Mouse (Mus musculus) forebrain, embryonic 10.5 days (tissue): ENCODE results near the gene Frmpd4. TPM values are rescaled to one million over a fixed set of nuclear protein-coding genes. Genes with fewer than 3 reads are reported as not detected.

Experiments used
- DNase-seq: peaks from one replicate; pipeline ENCODE4 v3.0.0-alpha.2; 2017; ENCODE audit warnings: low spot score; ENCODE audit errors: extremely low spot score
- H3K27ac ChIP-seq: fragments of 300-500 bp; sonication (generic); 2 replicates; pipeline ENCODE4 v1.5.1; 2016; ENCODE audit warnings: mild to moderate bottlenecking
- H3K27me3 ChIP-seq: fragments of 300-500 bp; sonication (generic); 2 replicates; pipeline ENCODE4 v1.6.1; 2016; ENCODE audit warnings: mild to moderate bottlenecking; ENCODE audit not compliant: poor library complexity, severe bottlenecking
- H3K36me3 ChIP-seq: fragments of 300-500 bp; sonication (generic); replicated peaks from 2 replicates; pipeline ENCODE4 v1.6.1; 2016; ENCODE audit warnings: mild to moderate bottlenecking, moderate library complexity
- H3K4me1 ChIP-seq: fragments of 300-500 bp; sonication (generic); 2 replicates; pipeline ENCODE4 v1.6.1; 2016
- H3K4me3 ChIP-seq: fragments of 300-500 bp; sonication (generic); 2 replicates; pipeline ENCODE4 v1.5.1; 2016; ENCODE audit warnings: mild to moderate bottlenecking, moderate library complexity
- H3K9me3 ChIP-seq: fragments of 300-500 bp; sonication (generic); 2 replicates; pipeline ENCODE4 v1.6.1; 2016; ENCODE audit warnings: mild to moderate bottlenecking, moderate library complexity
- WGBS: fragments of 180-500 bp; shearing (Covaris S2); methylation state at CpG from one replicate; pipeline ENCODE4 v1.1.7; 2016; 5-methylcytosine and 5-hydroxymethylcytosine counted together
- polyA plus RNA-seq: library from polyadenylated mRNA; unstranded; fragments of >200 nt; fragmentation: Nextera tagmentation; extraction: Ambion mirVana; gene quantifications from 2 replicates; pipeline ENCODE4 v1.2.1, GENCODE M21; 2016

Gene Frmpd4
- polyA plus RNA-seq, 1 experiment from 2014 or later: 0.17 TPM

DNA sequence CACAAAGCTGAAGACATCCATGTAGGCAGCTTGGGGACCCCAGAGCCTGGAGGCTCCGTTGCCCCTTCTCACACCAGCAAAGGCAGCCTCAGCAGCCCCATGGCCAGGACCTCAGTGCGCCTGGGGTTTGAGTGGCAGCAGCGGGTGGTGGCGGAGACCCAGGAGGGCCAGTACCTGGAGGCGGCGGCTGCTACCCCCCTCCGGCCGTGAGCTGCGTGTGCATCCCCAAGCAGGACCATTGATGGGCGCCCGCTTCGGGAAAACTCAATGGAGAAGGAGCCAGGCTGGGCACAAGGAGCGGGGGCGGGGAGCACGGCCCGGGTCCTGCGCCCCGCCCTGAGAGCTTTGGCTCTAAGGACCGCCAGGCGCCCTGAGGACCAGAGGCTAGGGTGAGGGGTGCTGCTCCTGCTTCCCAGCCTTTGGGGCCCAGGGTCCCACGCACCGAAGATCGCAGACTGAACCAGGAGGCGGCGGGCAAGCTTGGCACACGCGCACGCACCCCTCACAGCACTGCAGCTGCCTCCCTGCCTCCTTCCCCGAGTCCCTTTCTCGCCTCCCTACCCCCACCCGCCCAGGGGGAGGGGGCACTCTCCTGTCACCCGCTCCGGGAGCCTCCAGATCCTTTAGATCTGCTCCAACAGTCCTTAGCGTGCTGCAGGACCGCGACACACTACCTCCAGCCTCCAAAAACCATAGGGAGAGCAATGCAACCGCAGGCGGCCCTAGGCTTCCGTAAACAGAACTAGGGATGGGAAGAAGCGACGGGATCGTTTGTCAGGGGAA, 454.0 kb downstream of the Frmpd4 start:
- DNase-seq: peak; percentile 15
- peaks cover 99% of the 10 kb centered on the region for H3K27me3 ChIP-seq
- H3K9me3 ChIP-seq: no peaks in the 10 kb centered on the region
- H3K4me3 ChIP-seq: peak overlapping the region; percentile 58
- no peaks in the 10 kb centered on the region for H3K36me3 ChIP-seq
- H3K27ac ChIP-seq: peak overlapping the region; percentile 25; the same call in 1 of the 2 replicates
- H3K4me1 ChIP-seq: peaks cover 2% of the 10 kb centered on the region; the same call in 1 of the 2 replicates
- whole genome bisulfite sequencing: 17% methylated on average over 42 of the region's 42 CpGs

DNA sequence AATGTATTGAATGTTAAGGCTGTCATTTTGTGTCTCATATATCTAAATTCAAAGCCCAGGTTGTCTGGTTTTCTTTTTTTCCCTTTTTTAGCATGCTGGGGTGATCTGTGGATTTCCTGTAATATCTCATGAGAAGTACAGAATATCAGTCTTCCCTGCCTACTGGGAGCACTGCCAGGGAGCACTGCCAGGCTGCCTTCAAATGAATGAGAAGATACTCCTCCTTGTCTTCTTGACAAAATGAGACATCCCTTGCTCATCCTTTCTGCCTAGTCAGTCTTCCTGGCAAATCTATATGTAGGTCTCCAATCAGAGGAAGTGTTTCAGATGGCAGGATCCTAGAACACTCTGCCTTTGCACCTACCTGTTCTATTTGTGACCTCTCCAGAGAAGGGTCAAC, 535.4 kb downstream of the Frmpd4 start:
- no peaks in the 10 kb centered on the region for H3K4me1 ChIP-seq
- no peaks in the 10 kb centered on the region for H3K9me3 ChIP-seq
- no peak overlapping the region for H3K27ac ChIP-seq
- DNase-seq: no peak
- H3K36me3 ChIP-seq: no peaks in the 10 kb centered on the region
- H3K4me3 ChIP-seq: no peak overlapping the region
- peaks cover 76% of the 10 kb centered on the region for H3K27me3 ChIP-seq

DNA sequence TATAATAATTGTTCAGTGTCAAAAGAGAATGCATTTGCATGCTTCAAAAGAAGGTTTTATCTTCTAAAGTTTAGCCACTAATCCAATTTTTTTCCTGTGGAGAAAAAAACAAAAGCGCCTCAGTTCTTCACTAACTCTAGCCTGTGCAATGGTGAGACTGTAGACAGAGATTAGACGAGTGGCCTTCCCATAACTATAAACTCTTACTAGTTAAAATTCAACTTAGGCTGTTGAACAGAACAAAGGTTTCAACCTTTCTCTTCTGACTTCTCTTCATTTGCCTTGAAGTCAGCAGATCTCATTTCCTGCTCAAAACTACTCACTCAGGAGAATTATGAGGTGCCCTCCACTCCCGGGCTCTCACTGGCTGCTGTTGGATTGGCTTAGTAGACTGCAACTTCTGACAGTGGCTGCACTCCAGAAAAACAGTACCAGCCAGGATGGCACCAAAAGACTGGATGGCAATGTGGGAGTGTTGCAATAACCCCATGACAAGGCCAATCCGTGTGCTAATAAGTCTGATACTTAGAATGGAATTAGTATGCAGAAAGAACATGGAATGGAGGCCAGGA, 556.4 kb downstream of the Frmpd4 start:
- no peak for DNase-seq
- H3K9me3 ChIP-seq: no peaks in the 10 kb centered on the region
- 81% methylated on average over 4 of the region's 4 CpGs for WGBS

DNA sequence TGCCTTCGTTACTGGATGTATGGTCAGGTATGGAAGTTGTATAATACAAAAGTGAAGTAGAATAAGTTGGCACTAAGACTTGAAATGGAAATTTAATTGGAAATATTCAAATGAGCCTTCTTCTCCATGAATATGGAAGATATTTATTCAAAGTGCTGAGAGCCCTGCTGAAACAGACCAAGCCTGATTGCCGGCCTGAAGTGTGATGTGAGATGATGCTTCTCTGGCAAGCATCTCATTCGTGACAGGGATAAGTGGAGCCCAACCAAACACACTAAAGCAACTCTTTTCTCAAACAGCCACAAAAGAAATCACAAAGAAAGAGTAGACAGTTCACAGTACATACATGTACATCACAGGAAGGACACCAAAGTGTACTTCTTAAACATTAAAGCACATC, 559.2 kb downstream of the Frmpd4 start:
- no peaks in the 10 kb centered on the region for H3K4me1 ChIP-seq
- WGBS: 90% methylated on average over 3 of the region's 3 CpGs
- no peak overlapping the region for H3K27ac ChIP-seq
- H3K4me3 ChIP-seq: no peak overlapping the region
- H3K9me3 ChIP-seq: no peaks in the 10 kb centered on the region
- H3K27me3 ChIP-seq: peaks cover 89% of the 10 kb centered on the region
- no peaks in the 10 kb centered on the region for H3K36me3 ChIP-seq
- DNase-seq: no peak

More for the DNA sequence above, 556.4 kb downstream of the Frmpd4 start:
- peaks cover 84% of the 10 kb centered on the region for H3K27me3 ChIP-seq
- H3K27ac ChIP-seq: no peak overlapping the region
- H3K4me1 ChIP-seq: no peaks in the 10 kb centered on the region
- H3K4me3 ChIP-seq: no peak overlapping the region
- no peaks in the 10 kb centered on the region for H3K36me3 ChIP-seq

DNA sequence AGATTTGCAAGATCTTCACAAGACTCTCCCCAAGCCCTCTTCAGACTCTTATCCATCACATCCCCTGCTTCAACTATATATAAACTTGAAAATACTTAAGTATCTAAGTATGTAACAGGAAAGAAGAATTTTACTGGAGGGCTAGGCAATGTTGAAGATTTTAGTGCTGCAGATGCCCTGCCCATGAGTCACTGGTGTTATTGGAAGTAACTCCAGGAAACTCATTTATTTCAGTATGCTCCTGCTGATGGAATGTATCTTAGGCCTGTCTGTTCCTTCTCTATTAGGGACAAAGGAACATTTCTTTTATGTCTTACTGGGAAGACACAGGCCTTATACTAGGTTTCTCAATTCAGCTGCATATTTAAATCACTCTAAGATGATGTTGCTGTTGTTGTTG, 592.2 kb downstream of the Frmpd4 start:
- no peaks in the 10 kb centered on the region for H3K36me3 ChIP-seq
- H3K4me3 ChIP-seq: no peak overlapping the region
- H3K9me3 ChIP-seq: no peaks in the 10 kb centered on the region
- no peak for DNase-seq
- H3K27ac ChIP-seq: no peak overlapping the region
- H3K27me3 ChIP-seq: peaks cover 85% of the 10 kb centered on the region
- no peaks in the 10 kb centered on the region for H3K4me1 ChIP-seq

DNA sequence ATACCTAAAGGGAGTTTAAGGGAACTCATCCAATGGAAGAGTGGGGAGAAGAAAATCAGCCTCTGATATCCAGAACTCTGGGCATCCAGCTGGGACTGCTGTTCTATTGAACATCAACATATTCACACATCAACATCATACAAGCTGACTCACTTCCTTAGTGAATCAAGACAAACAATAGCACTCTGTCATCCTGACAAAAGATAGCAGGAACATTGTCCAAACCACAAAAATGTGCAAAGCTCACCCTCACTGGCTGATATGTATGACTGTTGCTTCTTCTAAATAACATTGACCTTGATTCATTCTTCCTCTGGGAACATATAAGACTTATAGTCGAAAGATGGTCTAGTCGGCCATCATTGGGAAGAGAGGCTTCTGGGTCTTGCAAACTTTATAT, 625.8 kb downstream of the Frmpd4 start:
- no peak overlapping the region for H3K27ac ChIP-seq

DNA sequence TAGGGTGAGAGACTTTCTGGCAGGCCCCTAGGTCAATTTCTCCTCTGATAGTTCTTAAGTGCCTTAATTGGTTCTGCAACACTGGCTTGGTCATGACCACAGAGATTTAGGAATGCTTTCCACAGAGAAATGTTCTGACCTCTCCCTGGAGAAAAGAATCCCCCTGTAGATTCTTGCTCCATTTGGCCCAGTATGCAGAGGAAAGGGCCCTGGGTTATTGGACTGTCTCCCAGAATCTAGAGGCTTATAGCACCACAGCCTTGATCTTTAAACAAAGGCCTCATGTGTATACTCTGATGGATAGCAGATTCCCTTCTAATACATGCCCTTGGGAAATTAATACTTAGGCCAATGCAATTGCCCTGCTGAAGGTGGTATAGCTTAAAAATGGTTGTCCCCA, 667.5 kb downstream of the Frmpd4 start:
- no peaks in the 10 kb centered on the region for H3K9me3 ChIP-seq
- DNase-seq: no peak
- H3K36me3 ChIP-seq: no peaks in the 10 kb centered on the region
- H3K27ac ChIP-seq: no peak overlapping the region
- peaks cover 80% of the 10 kb centered on the region for H3K27me3 ChIP-seq
- H3K4me1 ChIP-seq: no peaks in the 10 kb centered on the region
- H3K4me3 ChIP-seq: no peak overlapping the region

More for the DNA sequence above, 625.8 kb downstream of the Frmpd4 start:
- 95% methylated on average over 2 of the region's 2 CpGs for WGBS
- Histone ChIP-seq H3K36me3 (no peaks in the 10 kb centered on the region), H3K4me3 (no peak overlapping the region), H3K9me3 (no peaks in the 10 kb centered on the region), H3K27me3 (peaks cover 88% of the 10 kb centered on the region), H3K4me1 (no peaks in the 10 kb centered on the region)
- no peak for DNase-seq

DNA sequence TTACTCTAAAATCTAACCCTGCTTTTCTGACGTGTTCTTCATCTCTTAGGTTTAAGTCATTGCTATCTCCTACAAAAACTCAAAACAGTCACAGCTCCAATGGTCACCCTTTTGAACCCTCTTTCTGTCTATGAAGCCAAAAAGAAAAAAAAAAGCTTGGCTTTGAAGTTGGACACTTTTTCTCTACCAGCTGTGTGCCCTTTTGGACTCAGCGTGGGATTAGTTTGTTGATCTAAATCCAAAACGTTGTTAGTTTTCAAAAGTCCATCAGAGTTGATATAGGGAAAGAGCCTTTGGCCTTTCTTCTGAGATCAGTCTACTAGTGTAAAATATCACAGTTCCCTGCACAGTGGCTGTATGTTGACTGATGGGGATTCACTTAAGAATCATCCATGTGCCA, 676.0 kb downstream of the Frmpd4 start:
- no peak overlapping the region for H3K4me3 ChIP-seq

DNA sequence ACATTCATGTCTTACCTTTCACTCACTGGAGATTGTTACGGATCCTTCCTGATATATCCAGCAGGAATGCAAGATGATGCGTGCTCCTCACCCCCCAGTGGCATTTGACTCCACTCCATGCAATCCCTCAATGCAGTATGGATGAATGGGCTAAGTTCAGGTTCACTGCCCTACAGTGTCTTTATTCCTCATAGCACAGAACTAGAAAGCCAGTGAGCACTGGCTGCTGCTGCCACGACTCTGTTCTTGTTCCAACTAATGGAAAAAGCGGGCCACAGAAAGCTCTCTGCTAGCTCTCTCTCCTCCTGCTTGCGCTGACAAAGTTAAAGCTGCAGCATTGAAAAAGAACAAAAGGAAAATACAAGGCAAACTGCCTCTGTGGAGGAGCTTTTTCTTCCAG, 722.2 kb downstream of the Frmpd4 start:
- Histone ChIP-seq H3K4me1 (no peaks in the 10 kb centered on the region), H3K9me3 (no peaks in the 10 kb centered on the region), H3K27ac (no peak overlapping the region), H3K27me3 (peaks cover 95% of the 10 kb centered on the region), H3K4me3 (no peak overlapping the region), H3K36me3 (no peaks in the 10 kb centered on the region)
- WGBS: 68% methylated on average over 5 of the region's 5 CpGs
- no peak for DNase-seq

More for the DNA sequence above, 676.0 kb downstream of the Frmpd4 start:
- H3K9me3 ChIP-seq: no peaks in the 10 kb centered on the region
- no peak overlapping the region for H3K27ac ChIP-seq
- WGBS: 81% methylated on average over 3 of the region's 3 CpGs
- H3K4me1 ChIP-seq: no peaks in the 10 kb centered on the region
- peaks cover 89% of the 10 kb centered on the region for H3K27me3 ChIP-seq
- no peak for DNase-seq
- no peaks in the 10 kb centered on the region for H3K36me3 ChIP-seq

DNA sequence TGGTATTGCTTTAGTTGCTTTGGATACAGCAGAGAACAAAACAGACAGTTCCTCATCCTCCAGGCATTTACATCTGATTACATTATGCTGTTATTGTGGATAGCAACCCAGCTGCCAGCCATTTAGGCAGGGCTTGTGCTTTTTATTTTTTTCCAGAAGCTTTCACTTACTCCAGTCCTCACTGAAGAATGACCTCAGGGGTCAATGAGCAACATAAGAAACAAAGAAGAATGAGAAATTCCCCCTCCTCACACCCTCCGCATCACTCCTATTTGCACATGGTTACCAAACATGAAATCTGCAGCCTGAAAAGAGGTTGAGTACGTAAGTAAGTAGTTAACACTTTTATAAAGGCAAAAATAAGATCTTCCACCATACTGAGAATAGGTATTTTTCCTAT, 744.5 kb downstream of the Frmpd4 start:
- H3K4me1 ChIP-seq: no peaks in the 10 kb centered on the region
- 60% methylated on average over 2 of the region's 2 CpGs for WGBS
- DNase-seq: no peak
- no peak overlapping the region for H3K27ac ChIP-seq
- H3K36me3 ChIP-seq: no peaks in the 10 kb centered on the region
- H3K27me3 ChIP-seq: peaks cover 90% of the 10 kb centered on the region
- no peak overlapping the region for H3K4me3 ChIP-seq
- no peaks in the 10 kb centered on the region for H3K9me3 ChIP-seq

DNA sequence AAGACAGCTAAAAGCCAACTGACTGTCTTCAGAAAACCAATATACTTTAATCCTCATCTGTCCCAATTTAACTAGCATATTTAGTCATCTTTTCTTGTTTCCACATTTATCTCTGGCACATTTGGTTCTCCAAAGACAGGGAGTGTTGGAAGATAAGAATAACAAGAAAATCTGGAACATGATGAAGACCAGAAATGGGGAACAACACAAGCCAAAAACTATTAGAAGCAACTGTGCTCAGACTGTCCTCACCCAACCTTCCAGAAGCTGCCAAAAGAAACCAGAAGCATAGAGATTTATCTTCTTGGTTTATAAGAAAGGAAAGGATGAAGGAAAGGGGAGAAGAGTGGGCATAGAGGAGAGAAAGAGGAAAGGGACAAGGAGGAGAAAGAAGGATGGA, 748.6 kb downstream of the Frmpd4 start:
- H3K4me1 ChIP-seq: no peaks in the 10 kb centered on the region
- H3K36me3 ChIP-seq: no peaks in the 10 kb centered on the region
- DNase-seq: no peak
- H3K27me3 ChIP-seq: peaks cover 94% of the 10 kb centered on the region
- no peaks in the 10 kb centered on the region for H3K9me3 ChIP-seq
- H3K4me3 ChIP-seq: no peak overlapping the region
- no peak overlapping the region for H3K27ac ChIP-seq

DNA sequence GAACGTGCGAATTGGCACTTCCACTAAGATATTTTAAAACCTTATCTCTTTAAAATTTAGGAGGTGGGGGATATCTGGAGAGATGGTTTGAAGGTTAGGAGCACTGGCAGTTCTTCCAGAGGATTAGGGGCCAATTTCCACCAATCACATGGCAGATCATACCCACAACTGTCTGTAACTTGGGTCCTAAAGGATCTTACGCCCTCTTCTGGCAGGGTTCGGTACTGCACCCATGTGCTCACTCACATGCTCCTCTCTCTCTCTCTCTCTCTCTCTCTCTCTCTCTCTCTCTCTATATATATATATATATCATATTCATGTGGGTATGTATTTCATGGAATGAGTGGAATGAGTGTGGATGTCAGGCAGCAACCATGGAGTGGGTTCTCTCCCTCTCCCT, 759.7 kb downstream of the Frmpd4 start:
- WGBS: 40% methylated on average over 4 of the region's 4 CpGs
- Histone ChIP-seq H3K27ac (no peak overlapping the region), H3K4me3 (no peak overlapping the region), H3K9me3 (no peaks in the 10 kb centered on the region), H3K36me3 (no peaks in the 10 kb centered on the region), H3K4me1 (no peaks in the 10 kb centered on the region), H3K27me3 (peaks cover 91% of the 10 kb centered on the region)
- DNase-seq: peak; percentile 16

DNA sequence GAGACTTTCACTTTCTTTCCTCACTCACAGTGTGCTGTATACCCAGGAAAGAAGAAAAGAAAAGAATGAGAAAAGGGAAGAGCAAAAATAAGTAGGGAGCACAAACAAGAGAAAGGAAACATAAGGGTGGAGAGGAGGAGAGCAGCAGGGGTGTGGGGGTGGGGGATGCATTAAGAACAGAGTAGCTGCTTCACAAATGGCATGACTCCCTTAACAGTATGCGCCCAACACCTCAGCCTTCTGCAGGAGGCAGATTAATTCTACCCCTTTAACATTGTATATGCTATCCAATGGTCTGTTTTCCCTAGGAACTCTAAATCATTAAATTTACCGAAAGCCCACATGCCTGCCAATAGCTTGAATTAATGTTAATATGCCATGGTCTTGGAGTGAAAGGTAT, 766.9 kb downstream of the Frmpd4 start:
- no peak for DNase-seq
- H3K4me1 ChIP-seq: no peaks in the 10 kb centered on the region
- no peaks in the 10 kb centered on the region for H3K36me3 ChIP-seq
- no peaks in the 10 kb centered on the region for H3K9me3 ChIP-seq
- H3K27me3 ChIP-seq: peaks cover 94% of the 10 kb centered on the region
- 81% methylated on average over 2 of the region's 2 CpGs for WGBS
- H3K4me3 ChIP-seq: no peak overlapping the region
- H3K27ac ChIP-seq: no peak overlapping the region
